Mouse (Mus musculus) kidney, embryonic 14.5 days (tissue): Measurements from ENCODE around the gene Nxn. TPM values are rescaled to one million over a fixed set of nuclear protein-coding genes. Genes with fewer than 3 reads are reported as not detected.

Experiments used
- ATAC-seq: fragments of 200-750 bp; cut with Nextera tagmentation; 2 replicates; pipeline ENCODE4 v1.8.0; 2017; ENCODE audit warnings: moderate number of reproducible peaks, mild to moderate bottlenecking, moderate TSS enrichment, moderate library complexity; ENCODE audit not compliant: low FRiP score, low TSS enrichment
- H3K27ac ChIP-seq: fragments of 300-500 bp; sonication (generic); 2 replicates; pipeline ENCODE4 v1.5.1; 2014; ENCODE audit warnings: low read depth, mild to moderate bottlenecking, low read length, moderate library complexity, mixed read lengths
- H3K27me3 ChIP-seq: fragments of 300-500 bp; sonication (generic); 2 replicates; pipeline ENCODE4 v1.6.1; 2014; ENCODE audit warnings: mild to moderate bottlenecking, low read length; ENCODE audit not compliant: control insufficient read depth, insufficient read depth
- H3K36me3 ChIP-seq: fragments of 300-500 bp; sonication (generic); 2 replicates; pipeline ENCODE4 v1.6.1; 2014; ENCODE audit warnings: low read length, mixed read lengths; ENCODE audit not compliant: control insufficient read depth, insufficient read depth
- H3K4me1 ChIP-seq: fragments of 300-500 bp; sonication (generic); 2 replicates; pipeline ENCODE4 v1.6.1; 2014; ENCODE audit warnings: low read length, mixed read lengths; ENCODE audit not compliant: control insufficient read depth, insufficient read depth
- H3K4me2 ChIP-seq: fragments of 300-500 bp; sonication (generic); replicated peaks from 2 replicates; pipeline ENCODE4 v1.6.1; 2014; ENCODE audit warnings: low read depth, mild to moderate bottlenecking, low read length
- H3K4me3 ChIP-seq: fragments of 300-500 bp; sonication (generic); 2 replicates; pipeline ENCODE4 v1.5.1; 2014; ENCODE audit warnings: mild to moderate bottlenecking, low read length
- H3K9ac ChIP-seq: fragments of 300-500 bp; sonication (generic); 2 replicates; pipeline ENCODE4 v1.6.1; 2014; ENCODE audit warnings: low read depth, mild to moderate bottlenecking, low read length, moderate library complexity
- H3K9me3 ChIP-seq: fragments of 300-500 bp; sonication (generic); 2 replicates; pipeline ENCODE4 v1.6.1; 2016; ENCODE audit warnings: low read length; ENCODE audit not compliant: control insufficient read depth
- WGBS: fragments of 180-500 bp; shearing (Covaris S2); extraction: QIAGEN DNeasy Blood & Tissue Kit; methylation state at CpG from one replicate; pipeline ENCODE4 v1.1.7; 2014; 5-methylcytosine and 5-hydroxymethylcytosine counted together
- polyA plus RNA-seq: library from polyadenylated mRNA; unstranded; fragments of >200 nt; fragmentation: Nextera tagmentation; extraction: Ambion mirVana; gene quantifications from 2 replicates; pipeline ENCODE4 v1.2.1, GENCODE M21; 2014

Nxn gene
- polyA plus RNA-seq, 1 experiment from 2014 or later, result 38.0 TPM

- ATAC-seq, result no peak
- 30% methylated on average over 10 of the region's 10 CpGs for WGBS
- Histone ChIP-seq H3K9me3 (no peaks in the 10 kb centered on the region), H3K27ac (peak overlapping the region; percentile 39; the same call in 1 of the 2 replicates), H3K27me3 (no peaks in the 10 kb centered on the region), H3K9ac (no peak overlapping the region), H3K4me2 (no peak overlapping the region), H3K4me1 (peaks cover 57% of the 10 kb centered on the region), H3K36me3 (no peaks in the 10 kb centered on the region), H3K4me3 (no peak overlapping the region)
Measured at GRCm38 (mm10) chr11:76350931-76351623, 47.9 kb downstream of the Nxn start.

GRCm38 (mm10) chr11:76349833-76350232, 49.1 kb downstream of the Nxn start:
- Histone ChIP-seq H3K27me3 (no peaks in the 10 kb centered on the region), H3K4me1 (peaks cover 46% of the 10 kb centered on the region), H3K36me3 (no peaks in the 10 kb centered on the region), H3K4me3 (no peak overlapping the region), H3K4me2 (no peak overlapping the region), H3K27ac (no peak overlapping the region), H3K9me3 (no peaks in the 10 kb centered on the region), H3K9ac (no peak overlapping the region)
- no peak for ATAC-seq
- WGBS, result 46% methylated on average over 5 of the region's 5 CpGs

GRCm38 (mm10) chr11:76347589-76347988, 51.4 kb downstream of the Nxn start:
- Histone ChIP-seq H3K27me3 (no peaks in the 10 kb centered on the region), H3K9ac (no peak overlapping the region), H3K4me3 (no peak overlapping the region), H3K4me2 (no peak overlapping the region), H3K4me1 (peaks cover 40% of the 10 kb centered on the region), H3K36me3 (no peaks in the 10 kb centered on the region), H3K9me3 (no peaks in the 10 kb centered on the region), H3K27ac (no peak overlapping the region)
- ATAC-seq, result no peak
- WGBS, result 87% methylated on average over 4 of the region's 4 CpGs

GRCm38 (mm10) chr11:76343031-76343430, 55.9 kb downstream of the Nxn start:
- no peak overlapping the region for H3K9ac ChIP-seq
- no peak overlapping the region for H3K4me3 ChIP-seq
- H3K4me2 ChIP-seq, result no peak overlapping the region
- H3K4me1 ChIP-seq, result peaks cover 37% of the 10 kb centered on the region
- WGBS, result 57% methylated on average over 9 of the region's 9 CpGs
- no peak for ATAC-seq
- no peaks in the 10 kb centered on the region for H3K27me3 ChIP-seq
- no peaks in the 10 kb centered on the region for H3K36me3 ChIP-seq
- no peaks in the 10 kb centered on the region for H3K9me3 ChIP-seq
- H3K27ac ChIP-seq, result 0 out of 2 replicates have a peak overlapping the region, but pooled peaks have one; percentile 14

- peak overlapping the region; percentile 47; the same call in 1 of the 2 replicates for H3K27ac ChIP-seq
- no peaks in the 10 kb centered on the region for H3K9me3 ChIP-seq
- no peak overlapping the region for H3K9ac ChIP-seq
- no peaks in the 10 kb centered on the region for H3K27me3 ChIP-seq
- no peaks in the 10 kb centered on the region for H3K36me3 ChIP-seq
- no peak overlapping the region for H3K4me3 ChIP-seq
- H3K4me2 ChIP-seq, result no peak overlapping the region
- ATAC-seq, result peak; percentile 78
- 38% methylated on average over 14 of the region's 14 CpGs for whole genome bisulfite sequencing
- peaks cover 40% of the 10 kb centered on the region for H3K4me1 ChIP-seq
Measured at GRCm38 (mm10) chr11:76341884-76342645, 56.9 kb downstream of the Nxn start.

- WGBS, result 60% methylated on average over 14 of the region's 14 CpGs
- Histone ChIP-seq H3K9me3 (no peaks in the 10 kb centered on the region), H3K4me2 (no peak overlapping the region), H3K4me3 (no peak overlapping the region), H3K9ac (no peak overlapping the region), H3K27ac (0 out of 2 replicates have a peak overlapping the region, but pooled peaks have one; percentile 42), H3K27me3 (no peaks in the 10 kb centered on the region), H3K4me1 (peaks cover 40% of the 10 kb centered on the region), H3K36me3 (no peaks in the 10 kb centered on the region)
- ATAC-seq, result no peak
Measured at GRCm38 (mm10) chr11:76341163-76341562, 57.8 kb downstream of the Nxn start.

GRCm38 (mm10) chr11:76339830-76340229, 59.1 kb downstream of the Nxn start:
- no peak for ATAC-seq
- H3K9me3 ChIP-seq, result no peaks in the 10 kb centered on the region
- H3K9ac ChIP-seq, result no peak overlapping the region
- no peaks in the 10 kb centered on the region for H3K27me3 ChIP-seq
- H3K4me3 ChIP-seq, result no peak overlapping the region
- 78% methylated on average over 5 of the region's 5 CpGs for WGBS
- H3K36me3 ChIP-seq, result no peaks in the 10 kb centered on the region
- peaks cover 40% of the 10 kb centered on the region for H3K4me1 ChIP-seq
- no peak overlapping the region for H3K27ac ChIP-seq
- H3K4me2 ChIP-seq, result no peak overlapping the region

GRCm38 (mm10) chr11:76339141-76339540, 59.8 kb downstream of the Nxn start:
- no peaks in the 10 kb centered on the region for H3K27me3 ChIP-seq
- no peaks in the 10 kb centered on the region for H3K9me3 ChIP-seq
- no peak overlapping the region for H3K4me3 ChIP-seq
- peaks cover 40% of the 10 kb centered on the region for H3K4me1 ChIP-seq
- no peak overlapping the region for H3K27ac ChIP-seq
- no peak overlapping the region for H3K9ac ChIP-seq
- H3K4me2 ChIP-seq, result no peak overlapping the region
- no peak for ATAC-seq
- WGBS, result 84% methylated on average over 11 of the region's 11 CpGs
- H3K36me3 ChIP-seq, result no peaks in the 10 kb centered on the region

- Histone ChIP-seq H3K4me3 (no peak overlapping the region), H3K4me1 (peaks cover 38% of the 10 kb centered on the region), H3K36me3 (no peaks in the 10 kb centered on the region), H3K27me3 (no peaks in the 10 kb centered on the region), H3K4me2 (no peak overlapping the region), H3K9ac (no peak overlapping the region), H3K9me3 (no peaks in the 10 kb centered on the region), H3K27ac (no peak overlapping the region)
- 83% methylated on average over 8 of the region's 8 CpGs for WGBS
- no peak for ATAC-seq
Measured at GRCm38 (mm10) chr11:76338656-76339055, 60.3 kb downstream of the Nxn start.
